Mouse (Mus musculus) B cell, adult 2 months (primary cell): Measurements from ENCODE around the gene Abi3.

Experiments used
- DNase-seq, 2 experiments: peaks; one replicate each; pipeline ENCODE4 v3.0.0; 2022

Abi3 gene

DNA sequence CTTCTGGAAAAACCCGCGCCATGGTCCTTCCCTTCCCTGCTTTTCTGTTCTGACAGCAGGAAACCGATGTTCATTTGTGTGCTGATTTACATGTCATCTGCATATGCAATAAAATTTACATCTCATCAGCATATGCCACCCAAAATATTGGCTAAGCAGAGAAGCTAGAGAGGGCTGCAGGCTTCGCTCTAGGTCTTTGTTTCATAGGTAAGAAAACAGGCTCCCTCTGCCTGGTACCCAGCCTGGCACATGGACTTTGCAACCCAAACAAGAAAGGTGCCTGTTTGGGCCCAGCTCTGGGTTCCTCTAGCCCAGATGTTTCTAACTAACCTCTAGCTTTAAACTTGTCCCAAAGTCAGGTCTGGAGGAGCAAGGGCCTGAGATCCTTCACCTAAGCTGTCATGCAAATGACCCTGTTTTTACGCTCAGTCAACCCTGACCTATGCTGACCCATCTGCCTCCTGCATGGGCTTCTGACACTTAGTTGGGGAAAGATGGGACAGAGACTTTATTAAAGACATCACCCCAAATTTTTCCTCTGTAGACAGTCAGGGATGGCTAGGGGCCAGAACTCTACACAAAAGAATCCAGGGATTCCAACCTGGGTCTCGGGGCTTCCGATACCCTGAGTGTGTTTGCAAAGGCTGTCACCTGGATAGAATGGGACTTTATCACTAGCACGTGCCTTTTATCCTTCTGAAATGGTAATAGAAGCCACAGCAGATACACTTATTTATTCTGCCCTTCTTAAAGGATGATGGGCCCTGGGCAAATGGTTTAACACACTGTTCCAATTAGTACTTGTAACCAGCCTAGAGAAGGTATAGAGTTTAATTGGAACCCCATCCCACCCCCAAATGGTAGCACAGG lies 3.0 kb downstream of the Abi3 start:
- DNase-seq = no peak

DNA sequence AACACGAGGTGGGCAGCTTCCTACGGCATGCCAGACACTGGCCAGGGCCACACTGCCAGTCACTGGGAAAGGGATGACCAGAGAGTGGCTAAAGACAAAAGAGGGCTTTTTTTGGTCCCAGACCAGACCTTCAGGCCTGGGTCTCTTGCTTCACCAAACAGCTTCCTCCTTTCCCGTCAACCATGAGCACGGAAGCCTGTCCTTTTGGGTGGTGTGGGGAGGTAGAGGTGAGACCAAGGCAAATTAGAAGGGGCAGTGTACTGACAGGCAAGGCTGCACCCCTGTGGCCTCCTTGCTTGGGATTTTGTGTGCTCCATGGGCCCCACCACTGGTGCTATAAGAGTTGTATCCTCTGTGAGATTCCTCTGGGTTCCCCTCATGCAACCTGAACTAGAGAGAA lies 3.7 kb downstream of the Abi3 start:
- peak in 1 of 2 experiments; percentile 20 for DNase-seq

DNA sequence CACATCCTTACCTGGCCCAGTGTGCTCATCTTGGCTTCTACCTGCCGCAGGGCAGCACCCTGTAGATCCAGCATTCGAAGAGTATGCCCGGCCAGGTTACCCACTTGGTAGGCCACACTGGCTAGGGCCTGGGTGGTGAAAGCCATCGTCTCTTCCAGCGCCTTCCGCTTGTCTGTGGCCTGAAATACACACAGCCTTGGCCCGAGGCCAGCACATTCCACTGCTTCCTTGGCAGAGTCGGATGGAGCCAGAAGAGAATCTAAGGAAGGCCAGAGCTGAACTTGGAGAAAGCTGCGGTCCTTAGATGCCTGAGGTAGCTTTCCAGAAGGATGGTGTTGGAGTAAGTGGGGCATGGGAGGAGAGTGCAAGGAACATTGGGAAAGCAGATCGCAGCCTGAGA lies 5.2 kb downstream of the Abi3 start, which contains the start of gene Gngt2:
Gngt2 (plus strand) TSS at position 158 of the 400 bp plus-strand sequence.
- DNase-seq = no peak

DNA sequence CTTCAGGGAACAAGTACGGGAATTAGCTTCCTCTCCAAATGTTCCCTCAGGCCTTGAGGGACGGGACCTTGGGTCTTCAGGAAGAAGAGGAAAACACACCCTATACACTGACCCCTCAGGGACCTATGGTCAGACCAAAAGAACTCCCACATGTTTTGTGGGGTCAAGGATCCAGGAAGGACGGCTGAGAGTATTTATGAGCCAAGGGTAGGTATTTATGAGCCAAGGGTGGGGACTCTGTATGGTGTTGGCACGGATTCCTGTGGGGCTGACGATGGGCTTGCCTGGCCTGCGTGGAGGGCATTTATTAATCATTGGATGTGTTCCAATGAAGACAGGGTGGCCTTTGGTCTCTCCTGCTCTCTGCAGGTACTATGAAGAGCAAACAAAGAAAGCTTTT lies 5.8 kb downstream of the Abi3 start:
- DNase-seq = no peak

DNA sequence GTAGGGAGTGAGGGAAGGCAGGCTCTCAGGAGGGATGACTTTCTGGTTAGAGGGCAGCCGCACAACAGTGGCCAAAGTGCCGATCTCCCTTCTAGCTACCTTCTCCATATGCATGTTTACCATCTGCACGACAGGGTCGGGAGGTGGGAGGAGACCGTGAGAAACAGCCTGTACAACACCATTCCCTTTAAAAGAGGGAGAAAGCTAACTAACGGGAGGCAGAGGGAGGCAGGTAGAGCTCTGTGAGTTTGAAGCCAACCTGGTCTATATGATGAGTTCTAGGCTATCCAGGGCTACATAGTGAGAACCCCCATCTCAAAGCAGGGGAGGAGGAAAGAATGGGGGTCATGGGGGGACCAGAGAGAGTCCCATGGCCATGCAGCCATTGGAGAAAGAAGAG lies 6.4 kb downstream of the Abi3 start:
- DNase-seq = no peak

DNA sequence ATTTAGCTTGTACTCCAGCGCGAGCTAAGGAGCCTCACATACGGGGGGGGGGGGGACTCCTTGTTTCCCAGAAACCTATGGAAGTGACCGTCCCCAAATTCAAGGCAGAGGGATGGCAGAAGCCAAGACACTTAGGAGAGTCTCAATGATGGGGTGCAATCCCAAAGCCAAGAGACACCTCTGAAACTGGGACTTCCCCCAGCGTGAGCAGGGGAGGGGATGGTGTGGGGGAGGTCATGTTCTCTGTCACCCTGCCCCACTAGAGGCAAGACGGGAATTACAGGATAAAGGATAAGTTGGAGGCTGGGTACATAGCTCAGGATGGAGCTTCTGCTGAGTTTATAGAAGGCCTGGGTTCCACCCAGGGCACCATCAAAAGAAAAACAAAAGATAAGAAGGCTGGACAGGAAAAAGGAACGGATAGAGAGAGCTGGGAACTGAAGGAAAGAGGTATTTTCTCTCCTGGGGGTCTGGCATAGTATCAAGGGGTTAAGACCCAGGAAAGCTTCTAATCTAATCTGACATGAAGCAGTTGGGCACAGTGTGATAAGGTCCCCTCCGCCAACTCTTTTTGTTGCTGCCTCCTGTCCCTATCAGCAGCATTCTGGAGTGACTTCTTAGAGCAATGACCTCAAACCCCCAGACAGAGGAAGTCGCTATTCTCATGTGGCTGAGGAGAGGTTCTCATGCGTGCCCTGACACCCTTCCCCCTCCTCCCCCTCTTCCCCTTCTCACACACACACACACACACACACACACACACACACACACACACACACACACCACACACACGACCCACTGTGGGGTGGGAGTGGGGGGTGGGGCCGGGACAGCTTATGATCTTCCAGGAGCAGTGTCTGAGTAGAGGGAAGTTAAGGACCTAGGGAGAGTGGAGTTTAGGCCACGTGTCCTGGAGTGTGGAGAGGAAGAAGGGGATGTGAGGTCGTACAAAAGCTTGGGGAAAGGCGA lies 7.2 kb downstream of the Abi3 start:
- DNase-seq = peak; percentile 74 to 78

DNA sequence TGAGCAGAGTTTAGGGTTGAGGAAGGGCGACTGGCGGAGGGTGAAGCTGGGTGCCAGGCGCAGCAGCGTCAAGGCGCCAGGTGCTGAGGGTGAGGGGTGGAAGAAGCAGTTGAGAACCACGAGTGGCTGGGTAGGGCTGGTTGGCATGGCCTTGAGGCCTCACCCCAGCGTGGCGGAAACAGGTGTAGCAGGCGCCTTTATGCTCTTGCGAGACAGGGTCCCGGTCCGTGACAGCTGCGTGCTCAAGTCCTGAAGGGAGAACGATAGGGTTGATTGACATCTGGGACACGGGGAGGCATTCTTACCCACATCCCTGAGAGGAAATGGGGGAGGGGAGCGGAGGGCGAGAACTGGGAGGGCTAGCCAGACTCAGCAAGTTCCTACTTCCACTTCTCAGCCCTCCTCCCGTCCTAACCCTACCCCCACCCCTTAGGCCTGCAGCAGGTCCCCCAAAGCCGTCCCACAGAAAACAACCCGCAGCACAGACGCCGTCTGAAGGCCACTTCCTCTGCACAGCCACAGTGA lies 8.1 kb downstream of the Abi3 start:
- peak; percentile 77 to 79 for DNase-seq

DNA sequence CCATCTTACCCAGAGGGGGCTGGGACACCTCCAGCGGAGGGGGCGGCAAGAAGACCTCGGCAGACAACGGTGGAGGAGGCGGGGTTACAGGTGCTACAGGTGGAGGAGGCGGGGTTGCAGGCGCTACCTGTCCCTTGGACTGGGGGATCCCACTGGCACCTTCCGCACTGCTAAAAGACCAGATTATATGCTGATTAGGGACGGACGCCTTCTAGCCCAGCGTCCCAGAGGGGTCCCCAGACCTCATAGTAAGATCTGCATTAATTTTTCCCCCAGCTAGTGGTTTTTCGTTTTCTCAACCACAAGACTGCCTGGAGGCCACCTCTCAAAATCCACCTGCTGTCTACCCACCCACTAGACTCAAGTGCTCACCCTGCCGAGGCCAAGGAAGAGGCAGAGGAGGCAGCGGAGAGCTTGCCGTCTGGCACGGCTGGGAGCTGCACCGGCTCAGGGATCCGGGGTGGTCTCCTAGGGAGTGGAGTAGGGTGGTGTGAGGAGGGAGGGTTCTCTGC lies 8.6 kb downstream of the Abi3 start:
- DNase-seq = peak in 1 of 2 experiments; percentile 55

DNA sequence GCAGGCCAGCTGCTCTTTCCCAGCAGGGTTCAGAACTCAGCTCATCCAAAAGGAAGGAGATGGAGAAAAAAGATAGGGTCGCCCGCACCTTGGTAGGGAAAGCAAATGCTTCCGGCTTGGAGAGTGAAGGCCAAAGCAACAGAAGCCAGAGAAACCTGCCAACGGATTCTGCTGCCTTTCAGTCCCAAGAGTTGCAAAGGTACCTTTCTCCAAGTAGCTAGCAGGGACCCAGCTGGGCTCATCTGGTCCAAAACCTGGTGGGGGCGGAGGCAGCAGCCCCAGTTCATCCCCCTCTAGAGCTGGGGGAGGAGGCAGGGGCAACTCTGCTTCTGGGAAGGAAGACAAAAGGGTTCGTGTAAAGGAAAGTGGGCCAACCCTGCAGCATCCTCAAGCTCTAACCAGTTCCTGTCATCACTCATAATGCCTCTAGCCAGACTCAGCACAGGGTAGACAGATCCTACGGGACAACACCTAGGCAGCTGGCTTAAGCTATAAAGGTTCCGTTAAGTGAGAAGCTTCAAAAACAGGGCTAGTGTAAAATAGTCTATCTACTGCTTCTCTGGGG lies 9.2 kb downstream of the Abi3 start:
- DNase-seq = no peak

DNA sequence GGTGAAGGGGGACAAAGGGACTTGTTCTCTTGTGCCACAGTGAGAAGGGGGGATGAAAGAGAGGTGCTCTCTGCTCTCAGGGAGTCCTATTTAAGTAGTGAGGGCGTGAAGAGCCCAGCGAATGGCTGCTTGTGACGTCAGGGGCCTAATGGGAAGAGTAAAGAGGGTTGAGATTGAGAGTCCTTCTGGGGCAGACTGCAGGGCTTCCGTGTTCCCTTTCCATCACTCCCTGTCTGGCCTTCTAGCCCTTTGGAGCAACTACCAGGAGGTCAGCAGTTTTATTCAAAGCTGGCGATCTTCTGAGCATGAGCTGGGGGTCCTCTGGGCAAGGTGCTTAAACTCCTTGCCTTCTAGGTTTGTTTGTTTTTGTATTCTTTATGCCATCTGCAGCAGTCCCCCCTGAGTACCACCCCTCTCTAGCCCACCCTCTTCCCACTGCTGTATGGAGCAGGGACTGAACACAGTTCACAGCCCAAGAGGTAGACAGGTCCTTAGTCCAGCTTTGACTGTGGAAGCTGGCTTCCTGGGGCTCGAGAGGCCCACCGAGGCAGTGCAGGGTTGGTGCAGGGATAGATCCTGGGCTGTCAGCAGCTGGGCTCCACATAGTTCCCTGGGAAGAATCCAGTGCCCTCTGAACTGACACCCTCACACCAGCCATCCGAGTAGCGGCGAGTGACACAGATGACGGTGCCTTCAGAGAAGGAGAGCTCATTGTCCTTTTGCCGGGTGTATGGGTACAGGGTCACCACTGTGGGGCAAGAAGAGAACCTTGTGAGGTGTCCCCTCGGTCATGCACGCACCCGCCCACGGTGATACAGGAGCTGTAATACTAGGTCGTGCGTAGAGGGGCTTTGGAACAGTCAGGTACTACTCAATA lies 9.9 kb downstream of the Abi3 start:
- no peak for DNase-seq

DNA sequence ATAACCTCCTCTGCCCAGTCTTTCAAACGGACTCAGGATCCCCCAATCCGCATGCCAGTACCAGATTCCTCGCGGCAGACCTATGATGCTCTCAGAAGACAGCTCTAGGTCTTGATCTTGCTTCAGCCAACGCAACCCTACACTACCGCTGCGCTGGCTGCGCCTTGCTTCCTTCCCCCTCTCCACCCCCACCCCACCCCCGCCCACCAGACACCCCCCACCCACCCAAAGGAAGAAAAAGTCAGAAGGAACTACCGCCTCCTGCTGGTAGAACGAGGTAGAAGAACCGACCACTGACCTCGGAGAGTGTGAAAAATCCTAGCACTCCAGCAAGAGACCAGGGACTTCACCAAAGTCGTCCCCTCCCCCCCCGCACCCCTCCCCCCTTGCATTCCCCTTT lies 10.6 kb downstream of the Abi3 start:
- no peak for DNase-seq

DNA sequence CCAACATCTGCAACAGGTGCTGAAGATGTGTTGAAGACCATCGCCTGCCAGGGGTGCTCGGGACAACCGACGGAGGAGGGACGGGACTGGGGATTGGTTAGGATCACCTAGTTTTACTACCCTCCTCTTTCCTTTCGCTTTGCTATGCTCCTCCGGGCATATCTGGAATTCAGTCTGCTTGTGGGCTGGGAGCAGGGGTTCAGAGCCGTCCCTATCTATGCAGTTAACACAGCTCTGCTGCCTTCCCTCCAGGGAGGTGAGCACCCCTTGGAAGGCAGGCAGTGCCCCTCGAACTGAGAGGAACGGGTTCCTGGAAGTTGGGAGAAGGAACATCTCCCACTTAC lies 11.0 kb downstream of the Abi3 start:
- DNase-seq = no peak

DNA sequence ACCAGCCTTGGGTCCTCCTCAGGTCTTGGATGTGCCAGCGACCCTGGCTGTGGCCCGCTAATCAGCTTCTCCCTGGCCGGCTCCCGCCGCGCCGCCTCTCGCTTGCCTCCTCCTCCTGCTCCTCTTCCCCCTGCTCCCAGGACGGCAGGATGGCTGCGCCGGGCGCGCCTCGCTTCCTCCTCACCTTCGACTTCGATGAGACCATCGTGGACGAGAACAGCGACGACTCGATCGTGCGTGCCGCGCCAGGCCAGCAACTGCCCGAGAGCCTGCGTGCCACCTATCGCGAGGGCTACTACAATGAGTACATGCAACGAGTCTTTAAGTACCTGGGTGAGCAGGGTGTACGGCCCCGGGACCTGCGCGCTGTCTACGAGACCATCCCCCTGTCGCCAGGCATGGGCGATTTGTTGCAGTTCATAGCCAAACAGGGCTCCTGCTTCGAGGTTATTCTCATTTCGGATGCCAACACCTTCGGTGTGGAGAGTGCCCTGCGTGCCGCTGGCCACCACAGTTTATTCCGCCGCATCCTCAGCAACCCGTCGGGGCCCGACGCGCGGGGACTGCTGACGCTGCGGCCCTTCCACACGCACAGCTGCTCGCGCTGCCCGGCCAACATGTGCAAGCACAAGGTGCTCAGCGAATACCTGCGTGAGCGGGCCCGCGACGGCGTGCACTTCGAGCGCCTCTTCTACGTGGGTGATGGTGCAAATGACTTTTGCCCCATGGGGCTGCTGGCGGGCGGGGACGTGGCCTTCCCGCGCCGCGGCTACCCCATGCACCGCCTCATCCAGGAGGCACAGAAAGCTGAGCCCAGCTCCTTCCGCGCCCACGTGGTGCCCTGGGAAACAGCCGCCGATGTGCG lies 11.6 kb downstream of the Abi3 start:
- peak; percentile 49 to 55 for DNase-seq

DNA sequence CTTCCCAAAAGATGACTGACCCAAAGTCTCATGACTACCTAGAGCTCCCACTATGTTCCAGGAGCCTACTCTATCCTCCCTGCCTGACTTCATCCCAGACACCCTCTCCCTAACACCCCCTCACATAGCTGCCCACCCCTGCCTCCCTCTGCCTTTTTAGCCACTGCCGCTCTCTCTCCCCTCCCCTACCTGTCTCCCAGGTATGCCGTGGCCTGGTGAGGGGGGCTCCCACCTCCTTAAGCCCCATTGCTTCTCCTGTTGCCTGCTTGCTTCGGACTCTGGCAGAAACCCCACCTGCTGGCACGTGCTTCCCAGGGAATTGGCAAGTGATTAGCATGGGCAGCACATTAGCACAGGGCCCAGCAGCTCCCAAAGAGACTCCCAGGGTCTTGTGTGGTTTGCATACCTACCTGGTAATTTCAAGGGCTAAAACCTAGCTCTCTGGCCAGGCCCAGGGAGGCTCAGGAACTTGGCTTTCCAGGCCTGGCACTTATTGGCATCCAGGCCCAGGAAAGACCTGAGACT lies 12.7 kb downstream of the Abi3 start:
- DNase-seq = no peak

DNA sequence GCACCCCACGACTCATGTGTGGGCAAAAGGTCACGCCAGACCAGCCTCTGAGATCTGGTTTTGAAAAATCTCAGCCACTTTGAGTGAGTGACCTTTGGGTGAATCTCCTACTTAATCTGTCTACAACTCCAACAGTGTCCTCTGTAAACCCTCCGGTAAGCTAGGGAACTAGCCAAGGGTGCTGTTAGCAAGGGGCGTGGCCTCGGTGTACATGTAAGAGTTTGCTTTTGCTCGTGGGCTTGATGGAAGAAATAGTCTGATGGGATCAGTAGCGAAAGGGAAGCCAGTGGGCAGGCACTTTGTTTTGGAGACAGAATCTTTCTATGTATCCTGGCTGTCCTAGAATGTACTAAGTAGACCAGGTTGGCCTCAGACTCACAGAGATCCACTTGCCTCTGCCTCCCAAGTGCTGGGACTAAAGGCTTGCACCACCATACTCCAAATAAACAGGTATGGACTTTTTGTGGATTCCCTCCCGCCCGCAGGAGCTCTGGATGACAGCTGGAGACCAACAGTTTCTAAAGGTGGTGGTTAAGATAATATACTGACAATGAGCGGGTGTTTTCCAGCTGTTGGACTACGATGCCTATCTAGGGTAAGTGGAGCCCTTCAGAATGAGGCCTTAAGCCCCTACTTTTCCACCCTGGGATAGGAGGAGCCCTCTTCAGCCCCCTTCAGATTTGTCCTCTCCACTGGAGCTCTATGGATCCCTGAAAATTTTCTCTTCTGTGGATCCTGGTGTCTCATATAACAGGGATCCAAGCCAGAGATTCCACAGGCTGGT lies 13.9 kb downstream of the Abi3 start:
- DNase-seq = no peak

DNA sequence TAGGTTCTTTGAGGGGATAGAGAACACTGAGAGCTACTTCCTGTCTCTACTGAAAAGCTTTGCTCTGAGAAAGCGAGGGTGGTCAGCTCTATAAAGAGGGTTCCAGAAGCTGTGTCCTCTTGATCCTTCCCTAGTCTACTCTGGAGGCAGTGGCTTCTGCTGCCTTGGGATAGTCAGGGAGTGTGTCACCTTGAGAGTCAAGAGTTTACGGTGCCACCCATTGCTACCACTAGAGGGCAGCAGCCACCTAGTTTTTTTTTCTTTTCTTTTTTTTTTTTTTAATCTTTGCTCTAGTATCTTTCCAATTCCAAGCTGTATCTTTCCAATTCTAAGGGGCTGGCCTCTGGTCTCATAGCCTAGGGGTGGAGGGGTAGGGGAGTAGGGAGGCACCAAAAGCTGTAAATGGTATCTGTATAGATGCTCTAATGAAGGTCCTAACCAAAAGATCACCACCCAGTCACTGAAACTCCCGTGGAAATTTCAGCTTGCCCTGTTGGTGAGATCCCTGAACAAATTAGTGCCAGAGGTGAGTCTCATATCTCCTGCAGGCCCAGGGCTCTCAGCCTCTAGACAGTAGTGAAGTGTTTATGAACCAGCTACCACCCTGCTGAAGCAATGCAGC lies 14.7 kb downstream of the Abi3 start:
- peak; percentile 80 to 83 for DNase-seq

DNA sequence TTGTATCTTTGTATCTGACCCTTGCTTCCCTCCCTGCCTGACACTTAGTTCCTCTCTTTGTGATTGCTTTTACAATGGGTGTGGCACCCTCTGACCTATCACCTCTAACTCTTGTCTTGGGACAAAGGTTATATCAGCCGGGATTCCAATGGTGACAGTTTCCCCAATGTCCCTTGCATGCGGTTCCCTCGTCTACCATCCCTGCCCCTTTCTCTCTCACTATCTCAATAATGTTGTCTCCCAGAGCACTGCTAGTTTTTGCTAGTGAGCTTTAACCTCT lies 15.2 kb downstream of the Abi3 start:
- DNase-seq = no peak

DNA sequence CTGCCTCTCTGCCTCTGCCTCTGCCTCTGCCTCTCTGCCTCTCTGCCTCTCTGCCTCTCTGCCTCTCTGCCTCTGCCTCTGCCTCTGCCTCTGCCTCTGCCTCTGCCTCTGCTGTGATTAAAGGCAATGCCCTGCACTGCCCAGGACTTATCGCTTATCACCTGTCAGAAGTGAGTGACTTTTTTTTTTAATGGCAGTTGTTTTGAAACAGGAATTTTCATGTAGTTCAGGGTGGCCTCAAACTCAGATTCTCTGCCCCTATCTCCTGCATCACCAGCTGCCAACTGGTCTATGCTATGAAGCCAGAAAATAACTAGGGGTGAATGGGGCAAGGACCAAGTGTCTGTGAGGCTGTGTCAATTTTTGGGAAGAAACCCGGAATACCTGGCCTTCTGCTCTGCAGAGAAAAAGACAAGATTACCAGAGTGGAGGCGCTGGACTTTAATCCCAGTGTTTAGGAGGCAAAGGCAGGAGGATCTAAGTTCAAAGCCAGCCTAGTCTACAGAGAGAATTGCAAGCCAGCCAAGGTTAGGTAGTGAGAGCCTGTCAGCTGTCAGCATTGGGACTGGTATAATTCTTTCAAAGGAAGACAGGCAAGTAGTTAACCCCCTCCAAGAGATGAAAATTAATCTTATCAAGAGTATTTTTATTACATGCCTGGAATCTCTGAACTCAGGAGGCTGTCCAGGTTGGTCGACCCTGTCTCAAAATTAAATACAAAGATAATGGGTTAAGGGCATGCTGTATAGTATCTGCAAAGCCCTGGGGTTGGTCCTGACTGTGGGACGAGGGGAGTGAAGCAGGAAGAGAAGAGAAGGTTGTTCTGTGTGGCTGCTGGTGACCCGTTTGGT lies 15.7 kb downstream of the Abi3 start:
- DNase-seq = no peak

DNA sequence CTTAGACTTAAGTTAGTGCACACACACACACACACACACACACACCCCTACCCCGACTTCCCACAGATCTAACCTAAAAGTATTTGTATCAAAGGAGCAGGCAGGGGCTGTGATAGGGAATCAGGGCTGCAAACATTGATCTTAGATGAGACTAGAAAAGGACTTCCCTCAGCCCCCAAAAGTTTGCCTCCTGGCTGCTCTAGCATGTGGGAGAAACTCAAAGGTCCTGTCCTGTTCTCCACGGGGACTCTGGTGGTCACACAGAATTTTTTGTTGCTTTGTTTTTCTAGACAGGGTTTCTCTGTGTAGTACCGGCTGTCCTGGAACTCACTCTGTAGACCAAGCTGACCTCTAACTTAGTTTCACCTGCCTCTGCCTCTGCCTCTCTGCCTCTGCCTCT lies 16.7 kb downstream of the Abi3 start:
- no peak for DNase-seq
